Mouse (Mus musculus): ENCODE results near the gene Slc9a1.

DNA sequence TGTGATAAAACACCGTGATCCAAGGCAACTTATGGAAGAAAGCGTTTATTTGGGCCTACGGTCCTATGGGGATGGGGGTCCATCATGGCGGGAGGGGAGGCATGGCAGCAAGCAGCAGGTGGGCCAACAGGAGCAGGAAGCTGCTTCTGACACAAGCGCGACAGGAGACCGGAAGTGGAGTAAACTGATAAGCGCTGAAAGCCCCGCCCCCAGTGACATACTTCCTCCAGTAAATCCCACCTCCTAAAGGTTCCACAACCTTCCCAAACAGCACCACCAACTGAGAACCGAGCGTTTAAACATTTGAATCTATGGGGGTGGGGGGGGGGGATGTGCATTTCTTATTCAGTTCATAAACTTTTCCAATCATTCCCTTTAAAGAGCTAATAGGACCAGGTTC, 66.4 kb downstream of the Slc9a1 start:
- TF ChIP-seq CTCF (IDR thresholded peaks at IDR 0.05; ENCODE audit: low read depth, low read length) (no peak), GATA1 (IDR thresholded peaks at IDR 0.05; ENCODE audit: borderline replicate concordance, low read length) (no peak), TAL1 (conservative IDR thresholded peaks at IDR 0.05; ENCODE audit: low read depth, low read length) (no peak)

All from G1E (cell line).